Mouse (Mus musculus) adrenal gland, adult (tissue): ENCODE results near the gene Agpat3.

Source experiments
- DNase-seq, 2 experiments: peaks; one replicate each; pipeline ENCODE4 v3.0.0; 2022 to 2023; ENCODE audit warnings: low spot score in 1 of 2; ENCODE audit not compliant: inconsistent age in 2 of 2

The Agpat3 gene

DNA sequence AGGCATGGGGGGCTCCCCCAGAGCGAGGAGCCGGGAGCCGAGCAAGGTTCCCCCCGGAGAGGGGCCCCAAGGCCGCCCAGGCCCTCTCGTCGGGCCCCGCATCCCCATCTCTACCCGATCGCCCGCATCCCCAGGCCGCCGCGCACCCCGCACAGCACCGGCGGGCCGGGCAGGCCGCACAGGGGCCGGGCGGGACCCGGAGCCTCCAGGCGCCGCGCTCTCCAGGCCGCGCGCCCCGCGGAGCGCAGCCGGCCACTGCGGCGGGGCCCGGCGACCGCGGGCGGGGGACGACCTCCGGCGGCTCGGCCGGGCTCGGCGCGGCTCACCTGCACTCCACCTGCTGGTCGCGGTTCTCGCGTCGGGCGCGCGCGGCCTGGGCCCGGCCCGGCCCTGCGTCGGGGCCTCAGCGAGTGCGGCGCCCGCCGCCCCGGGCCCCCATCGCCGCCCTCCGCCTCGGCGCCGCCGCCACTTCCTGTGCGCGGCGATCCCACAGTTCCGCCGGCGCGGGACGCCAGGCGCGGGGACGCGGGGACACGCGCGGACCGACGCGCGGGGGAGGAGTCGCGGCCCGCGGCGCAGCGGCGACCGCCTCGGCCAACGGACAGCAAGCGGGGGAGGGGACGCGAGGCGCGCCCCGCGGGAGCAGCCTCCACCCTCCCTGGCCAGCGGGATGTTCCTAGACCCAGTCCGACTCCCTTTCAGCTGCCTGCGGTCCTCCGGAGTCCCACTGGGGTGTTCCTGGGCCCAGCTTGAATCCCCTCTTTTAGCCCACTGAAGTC is at the start of gene Agpat3:
TSS of gene Agpat3 (minus strand) at position 603 of the 779 bp plus-strand sequence.
- peak; percentile 76 to 89 for DNase-seq

DNA sequence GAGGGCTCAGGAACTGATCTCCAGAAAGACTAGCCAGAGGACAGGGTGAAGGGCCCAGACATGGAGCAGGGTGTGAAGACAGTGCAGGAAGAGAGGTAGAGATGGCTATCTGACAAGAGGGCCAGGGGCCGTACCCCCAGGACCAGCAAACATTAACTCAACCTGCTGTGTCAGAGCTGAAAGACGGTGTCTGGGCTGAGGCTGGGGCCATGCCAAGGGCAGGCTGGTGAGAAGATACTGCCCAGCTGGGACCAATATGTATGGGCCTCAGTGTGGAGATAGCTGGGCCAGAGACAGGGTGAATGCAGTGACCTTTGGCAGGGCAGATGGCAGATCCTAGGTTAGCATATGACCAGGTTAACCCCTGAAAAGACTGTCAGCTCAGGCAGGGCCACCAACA is 48.8 kb upstream of the Agpat3 start:
- DNase-seq: no peak

DNA sequence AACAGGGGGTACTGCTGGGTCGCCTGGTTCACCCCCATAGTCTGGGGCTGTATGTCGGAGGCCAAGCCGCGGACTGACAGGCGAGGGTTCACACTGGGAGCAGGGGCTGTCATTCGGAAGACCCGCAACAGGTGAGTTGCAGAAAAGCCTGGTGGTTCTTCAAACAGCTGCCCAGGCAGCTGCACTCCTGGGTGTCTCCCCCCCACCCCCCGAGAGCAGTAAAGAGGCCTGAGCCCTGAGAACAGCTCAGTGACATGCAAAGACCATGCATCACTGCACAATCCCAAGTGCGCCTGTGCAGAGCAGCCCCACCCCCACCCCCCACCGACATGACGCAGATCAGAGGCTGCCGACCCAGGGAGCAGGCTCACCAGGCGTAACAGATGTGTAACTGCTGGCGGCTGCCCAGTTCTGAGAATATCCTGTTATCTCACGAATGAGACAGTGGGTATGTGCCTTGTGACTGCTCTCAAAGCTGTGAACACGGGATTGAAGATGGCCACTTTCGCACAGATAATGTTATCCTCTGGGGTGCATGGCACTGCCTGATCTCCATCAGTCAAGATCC is 46.9 kb upstream of the Agpat3 start:
- peak; percentile 79 to 85 for DNase-seq

DNA sequence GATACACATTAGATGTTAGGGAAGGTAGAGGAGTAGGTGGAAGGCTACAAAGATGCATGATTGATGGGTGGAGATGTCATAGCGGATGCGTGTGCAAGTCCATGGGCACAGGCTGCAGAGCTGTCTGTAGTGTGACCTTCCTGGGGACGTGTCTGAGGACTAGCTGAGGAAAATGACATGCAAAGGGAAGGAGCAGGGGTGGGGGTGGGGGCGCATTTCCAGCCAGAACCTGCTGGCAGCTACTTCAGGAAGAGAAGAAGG is 44.3 kb upstream of the Agpat3 start:
- no peak for DNase-seq

DNA sequence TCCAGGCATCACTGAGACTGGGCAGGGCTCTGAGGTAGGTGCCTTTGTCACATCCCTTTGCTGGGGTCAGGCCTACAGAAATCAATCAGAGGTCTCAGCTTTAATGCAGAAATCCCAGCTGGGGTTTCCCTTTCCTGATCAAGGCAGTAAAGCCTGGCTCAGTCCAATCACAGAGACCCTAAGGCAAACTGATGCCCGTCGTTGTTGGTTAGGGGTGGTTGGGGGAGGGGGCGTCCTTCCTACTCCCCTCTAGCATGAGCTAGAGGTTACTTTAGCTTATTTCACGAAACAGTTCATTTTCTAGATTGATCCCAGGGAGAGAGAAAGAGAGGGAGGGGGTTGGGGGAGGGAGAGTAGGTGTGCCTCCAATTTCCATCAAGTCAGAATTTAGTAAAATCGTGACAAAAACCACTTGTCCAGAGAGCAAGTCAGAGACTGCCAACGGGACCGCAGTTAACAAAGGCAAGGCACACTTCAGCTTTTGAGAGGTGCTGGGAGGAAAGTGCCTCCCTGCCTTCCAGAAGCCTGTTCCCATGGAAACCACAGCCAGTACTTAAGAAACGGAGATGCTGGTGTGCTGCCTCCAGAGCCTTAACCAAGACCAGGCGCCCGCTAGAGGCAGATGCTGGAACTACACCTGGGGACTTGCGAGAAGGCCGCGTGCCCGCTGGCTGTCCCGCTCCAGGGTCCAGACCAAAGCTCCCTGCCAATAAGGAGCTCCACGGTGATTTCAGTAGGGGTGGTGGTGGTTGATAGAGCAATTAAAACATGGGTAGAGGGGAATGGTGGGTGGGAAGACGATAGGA is 43.7 kb upstream of the Agpat3 start:
- peak; percentile 89 to 97 for DNase-seq

DNA sequence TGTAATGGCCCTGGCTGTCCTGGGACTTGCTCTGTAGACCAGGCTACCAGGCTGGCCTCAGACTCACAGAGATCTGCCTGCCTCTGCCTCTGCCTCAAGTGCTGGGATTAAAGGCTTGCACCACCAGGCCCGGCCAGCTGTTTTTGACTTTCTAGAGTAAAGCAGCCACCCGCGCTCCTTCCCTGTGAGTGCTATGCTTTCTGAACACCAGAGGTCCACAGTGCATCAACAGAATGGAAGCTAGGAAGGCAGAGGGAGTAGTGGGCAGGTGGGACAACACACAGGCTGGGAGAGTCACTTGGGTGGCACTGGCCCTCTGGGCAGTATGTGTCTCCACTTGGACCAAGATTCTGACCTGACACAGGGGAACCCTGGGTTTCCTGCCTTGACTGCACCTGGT is 43.1 kb upstream of the Agpat3 start:
- DNase-seq: no peak

DNA sequence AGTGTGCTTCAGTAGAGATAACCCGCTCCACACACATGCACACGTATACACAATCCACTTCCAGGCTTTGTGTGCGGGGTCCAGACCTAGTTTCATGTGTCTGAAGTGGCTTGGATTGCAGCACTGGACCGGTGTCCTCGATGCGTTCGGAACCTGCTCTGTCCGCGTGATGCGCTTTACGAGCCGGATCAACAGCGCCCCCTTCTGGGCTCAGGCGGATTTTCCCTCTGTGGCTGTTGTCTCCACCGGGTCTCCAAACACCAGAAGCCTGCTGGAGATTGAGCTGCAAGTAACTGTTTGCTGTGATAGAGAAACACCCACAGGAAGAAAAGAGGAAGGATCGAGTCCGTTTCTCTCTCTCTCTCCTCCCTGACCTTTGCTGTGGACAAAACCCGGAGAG is 39.8 kb upstream of the Agpat3 start:
- DNase-seq: peak; percentile 82 to 95

DNA sequence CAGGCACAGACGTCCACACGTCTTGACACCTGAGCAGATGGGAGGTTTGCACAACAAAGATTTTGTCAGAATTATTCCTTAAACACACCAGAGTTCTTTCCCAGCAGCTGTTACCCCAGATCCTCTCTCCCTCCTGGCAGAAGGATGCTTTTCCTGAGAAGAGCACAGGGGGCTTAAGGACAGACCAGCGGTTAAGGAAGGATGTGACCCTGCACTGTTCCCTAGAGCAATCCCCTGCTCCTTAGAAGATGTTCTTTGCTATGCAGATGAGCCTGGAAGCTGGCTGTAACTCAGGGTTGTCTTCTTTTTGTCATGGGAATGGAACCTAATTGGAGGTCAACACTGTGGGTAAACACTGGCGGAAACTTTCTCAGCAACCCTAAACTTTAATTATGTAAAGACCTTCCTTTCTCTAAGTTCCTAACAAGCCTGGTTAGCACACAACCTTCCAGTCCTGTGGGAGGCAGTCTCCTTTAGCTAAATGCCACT is 38.7 kb upstream of the Agpat3 start:
- no peak for DNase-seq

DNA sequence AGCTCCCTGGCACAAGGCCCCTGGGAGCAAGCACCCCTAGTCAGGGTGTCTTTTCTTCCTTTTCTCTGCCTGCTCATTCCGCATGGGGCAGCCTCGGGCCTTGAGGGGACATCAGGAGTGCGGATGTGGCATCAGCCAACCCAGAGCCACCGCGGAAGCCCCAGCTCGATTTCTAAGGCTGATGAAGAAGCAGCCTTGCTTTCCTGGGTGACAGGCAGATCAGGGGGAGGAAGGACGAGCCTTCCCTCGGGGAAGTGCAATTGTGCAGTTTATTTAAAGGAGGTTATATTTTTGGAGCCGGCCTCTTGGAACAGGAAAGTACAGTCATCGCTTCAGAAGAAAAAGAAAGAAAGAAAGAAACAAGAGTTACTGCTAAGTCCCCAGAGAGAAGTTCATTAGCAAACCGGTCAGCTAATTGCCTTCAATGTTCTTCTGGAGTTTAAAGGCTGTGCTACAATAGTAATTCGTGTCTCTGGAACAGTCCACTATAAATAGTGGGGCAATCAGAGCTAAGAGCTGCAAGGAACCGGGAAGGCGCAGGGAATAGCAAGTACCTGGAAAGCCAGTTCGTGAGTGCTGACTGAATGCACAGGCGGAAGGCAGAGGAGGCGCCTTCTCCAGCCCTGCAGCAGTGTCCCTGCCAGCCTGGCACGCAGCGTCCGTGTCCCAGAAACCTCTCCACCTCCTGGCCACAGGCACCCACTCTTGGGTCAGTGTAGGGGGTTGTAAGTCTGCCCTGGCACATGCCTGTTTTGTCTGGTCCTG is 36.1 kb upstream of the Agpat3 start:
- no peak for DNase-seq

DNA sequence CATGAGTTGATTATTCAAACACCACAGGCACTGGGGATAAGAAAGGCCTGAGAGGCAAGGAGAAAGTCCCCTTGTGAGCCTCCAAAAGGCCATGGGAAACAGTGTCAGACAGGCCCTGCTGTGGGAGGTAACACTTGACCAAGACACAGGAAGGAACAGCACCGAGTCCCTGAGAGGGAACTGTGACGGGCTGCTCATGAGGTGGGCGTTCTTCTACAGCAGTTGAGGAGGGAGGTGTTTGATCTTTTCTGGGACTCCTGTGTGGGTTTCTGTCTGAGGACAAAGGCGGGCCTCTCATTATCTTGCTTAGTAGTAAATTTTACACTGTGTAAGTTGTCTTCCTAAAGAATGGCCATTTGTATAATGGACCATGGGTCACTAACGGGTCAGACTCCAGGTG is 33.2 kb upstream of the Agpat3 start:
- DNase-seq: no peak

DNA sequence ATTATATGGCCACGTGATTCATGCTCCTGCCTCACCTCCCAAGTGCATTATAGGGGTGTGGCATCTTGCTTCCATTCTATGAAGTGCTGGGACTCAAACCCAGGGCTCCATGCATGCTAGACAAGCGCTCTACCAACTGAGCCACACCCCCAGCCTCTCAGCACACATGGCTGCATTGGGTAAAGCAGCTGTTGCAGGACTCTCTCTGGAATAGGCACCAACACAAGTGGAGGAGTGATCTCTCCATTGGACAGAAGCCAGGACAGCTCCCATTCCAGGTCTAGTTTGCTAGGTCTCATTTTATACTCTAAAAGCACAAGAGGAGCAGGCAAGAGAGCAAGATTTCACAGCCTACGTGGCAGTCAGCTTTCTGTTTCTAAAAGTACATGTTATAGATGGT is 31.3 kb upstream of the Agpat3 start:
- DNase-seq: no peak

DNA sequence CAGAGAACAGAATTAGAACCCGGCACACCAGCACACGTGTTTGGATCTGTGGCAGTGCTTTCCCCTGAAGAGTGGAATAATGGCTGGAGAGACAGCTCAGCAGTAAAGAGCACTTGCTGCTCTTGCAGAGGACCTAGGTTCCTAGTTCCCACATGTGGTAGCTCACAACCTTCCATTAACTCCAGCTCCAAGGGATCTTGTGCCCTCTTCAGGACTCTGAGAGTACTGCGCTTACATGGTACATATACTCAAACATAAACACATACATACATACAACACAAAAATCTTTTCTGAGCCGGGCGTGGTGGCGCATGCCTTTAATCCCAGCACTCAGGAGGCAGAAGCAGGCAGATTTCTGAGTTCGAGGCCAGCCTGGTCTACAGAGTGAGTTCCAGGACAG is 26.2 kb upstream of the Agpat3 start:
- no peak for DNase-seq

DNA sequence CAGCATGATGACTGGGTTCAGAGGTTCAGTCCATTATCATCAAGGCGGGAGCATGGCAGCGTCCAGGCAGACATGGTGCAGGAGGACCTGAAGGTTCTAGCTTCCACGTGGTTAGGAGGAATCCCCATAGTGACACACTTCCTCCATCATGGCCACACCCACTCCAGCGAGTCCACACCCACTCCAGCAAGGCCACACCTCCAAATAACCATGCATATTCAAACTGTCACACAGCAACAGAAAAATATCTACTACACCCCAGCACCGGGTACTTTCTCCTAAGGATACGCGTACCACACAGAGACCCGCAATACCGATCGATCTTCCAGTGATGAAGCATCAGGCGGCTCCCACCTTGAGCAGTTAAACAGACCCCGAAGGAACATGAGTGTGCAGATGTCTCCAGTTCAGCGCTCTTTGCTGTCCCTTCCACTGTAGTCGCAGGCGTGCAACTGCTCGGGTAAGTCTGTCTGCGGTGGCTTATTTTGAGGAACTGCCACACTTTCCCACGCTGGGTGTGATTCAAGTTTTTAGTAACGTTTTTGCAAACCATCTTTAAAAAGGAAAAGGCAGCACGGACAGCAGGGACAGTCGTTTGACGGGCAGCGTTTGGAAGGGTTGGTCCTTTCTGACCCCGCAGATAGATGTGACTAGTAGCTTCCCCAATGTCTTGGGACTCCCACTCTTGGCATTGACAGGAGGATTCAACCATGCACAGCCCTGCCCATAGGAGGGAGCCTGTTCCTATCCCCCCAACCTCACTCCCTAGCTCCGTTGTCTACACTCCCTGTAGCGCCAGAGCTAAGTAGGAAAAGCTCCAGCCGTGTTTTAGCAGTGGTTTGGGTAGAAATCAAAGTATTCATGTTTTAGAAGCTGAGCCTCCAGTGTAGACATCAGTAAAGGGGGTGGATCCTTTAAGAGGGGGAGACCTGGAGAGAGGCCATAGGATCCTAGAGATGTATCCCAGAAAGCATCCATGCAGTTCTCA is 20.7 kb upstream of the Agpat3 start:
- DNase-seq: no peak

DNA sequence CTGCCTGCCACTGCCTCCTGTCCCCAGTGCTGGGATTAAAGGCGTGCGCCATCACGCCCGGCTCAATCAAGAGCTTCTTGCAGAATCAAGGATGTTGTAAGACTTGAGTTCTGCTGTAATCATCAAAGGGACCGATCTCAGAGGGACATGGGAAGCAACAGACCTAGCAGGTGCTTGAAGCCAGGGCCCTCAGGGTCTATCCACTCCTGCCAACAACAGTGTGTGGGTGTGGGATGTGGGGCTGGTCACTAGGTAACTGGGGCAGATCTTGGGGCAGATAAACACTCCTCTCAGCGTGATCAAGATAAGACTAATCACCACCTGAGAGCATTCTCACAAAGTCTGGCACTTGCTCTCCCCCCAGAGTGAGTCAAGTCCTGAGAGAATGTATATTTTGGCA is 19.5 kb upstream of the Agpat3 start:
- no peak for DNase-seq

DNA sequence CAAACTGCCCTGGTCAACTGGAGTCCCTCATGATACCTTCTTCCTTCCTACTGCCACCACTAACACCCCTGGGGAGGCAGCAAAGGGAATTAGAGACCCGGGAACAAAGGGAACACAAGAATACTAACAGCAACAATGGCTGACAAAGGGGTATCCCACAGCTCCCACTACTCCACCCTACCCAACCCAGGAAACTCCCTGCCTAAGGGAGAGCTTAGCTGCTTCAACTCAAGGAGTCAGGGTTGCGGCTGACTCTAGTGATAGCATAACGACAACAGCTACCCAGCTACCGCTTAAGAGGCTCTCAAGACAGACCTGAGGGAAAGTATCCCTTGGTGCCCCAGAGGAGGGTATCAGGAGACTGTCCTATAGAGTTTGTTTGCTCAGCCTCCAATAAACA is 15.3 kb upstream of the Agpat3 start:
- DNase-seq: no peak

DNA sequence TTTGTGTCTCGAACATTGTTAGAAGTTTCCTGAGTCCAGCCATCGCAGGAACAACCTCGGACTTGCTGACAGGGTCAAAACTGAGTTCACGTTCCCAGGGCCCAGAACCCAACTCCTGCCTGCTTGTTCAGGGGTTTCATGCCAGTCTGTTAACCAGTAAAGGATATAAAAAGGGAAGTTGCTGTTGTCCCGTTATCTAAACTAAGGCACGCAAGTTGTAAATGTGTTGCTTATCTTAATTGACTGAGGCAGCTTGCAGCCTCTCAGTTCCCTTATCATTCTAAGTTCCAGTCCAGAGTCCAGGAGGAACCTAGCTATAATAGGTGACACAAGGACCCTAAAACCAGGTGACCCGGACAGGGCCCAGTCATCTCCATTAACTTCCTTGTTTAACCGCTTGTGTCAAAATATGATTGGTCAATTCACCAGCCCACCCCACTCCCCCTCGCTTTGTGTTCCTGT is 14.6 kb upstream of the Agpat3 start:
- DNase-seq: no peak

DNA sequence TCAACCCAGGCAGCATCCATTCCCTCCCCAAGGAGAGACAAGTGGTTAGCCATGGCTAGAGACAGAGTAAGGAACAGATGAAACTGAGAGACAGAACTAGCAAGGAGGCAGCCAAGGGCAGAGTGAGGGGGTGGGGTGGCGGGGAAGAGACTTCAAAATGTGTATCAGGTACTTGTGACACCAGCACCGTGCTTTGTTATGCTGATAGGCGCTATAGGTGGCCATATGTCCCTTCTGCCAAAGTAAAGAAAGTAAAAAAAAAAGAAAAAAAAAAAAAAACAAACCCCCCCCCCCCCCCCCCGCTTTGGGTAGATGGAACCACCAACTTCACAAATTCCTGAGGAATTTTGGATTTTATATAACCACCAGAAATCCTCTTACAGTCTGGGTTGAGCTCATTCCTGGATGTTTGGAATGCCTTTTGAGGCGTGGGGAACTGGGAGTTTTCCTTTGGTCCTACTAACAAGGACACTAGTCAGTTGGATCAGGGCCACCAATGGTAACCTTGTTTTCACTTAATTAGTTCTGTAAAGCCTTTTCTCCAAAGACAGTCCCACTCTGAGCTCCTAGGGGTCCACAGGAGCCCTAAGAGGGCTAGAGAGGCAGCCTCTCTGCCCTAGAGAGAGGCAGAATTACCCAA is 14.0 kb upstream of the Agpat3 start:
- DNase-seq: peak in 1 of 2 experiments; percentile 46

DNA sequence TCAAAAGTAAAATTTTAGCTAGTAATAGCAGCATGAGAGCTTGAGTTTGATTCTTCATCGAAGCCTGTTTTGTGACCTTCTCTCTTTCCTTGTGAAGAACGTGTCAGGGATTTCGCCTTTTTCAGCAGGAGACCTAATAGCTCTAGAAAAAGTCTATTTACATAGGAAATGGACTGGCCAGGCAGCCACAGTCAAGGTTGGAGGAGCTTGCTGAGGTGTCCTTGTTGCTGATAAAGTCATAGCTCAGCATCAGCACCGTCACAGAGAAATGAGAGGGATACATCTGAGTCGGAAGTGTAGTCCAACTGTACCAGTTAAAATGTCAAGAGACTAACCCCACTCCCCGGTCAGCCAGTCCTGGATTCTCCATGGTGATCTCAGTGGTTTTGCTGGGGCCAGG is 13.3 kb upstream of the Agpat3 start:
- no peak for DNase-seq

DNA sequence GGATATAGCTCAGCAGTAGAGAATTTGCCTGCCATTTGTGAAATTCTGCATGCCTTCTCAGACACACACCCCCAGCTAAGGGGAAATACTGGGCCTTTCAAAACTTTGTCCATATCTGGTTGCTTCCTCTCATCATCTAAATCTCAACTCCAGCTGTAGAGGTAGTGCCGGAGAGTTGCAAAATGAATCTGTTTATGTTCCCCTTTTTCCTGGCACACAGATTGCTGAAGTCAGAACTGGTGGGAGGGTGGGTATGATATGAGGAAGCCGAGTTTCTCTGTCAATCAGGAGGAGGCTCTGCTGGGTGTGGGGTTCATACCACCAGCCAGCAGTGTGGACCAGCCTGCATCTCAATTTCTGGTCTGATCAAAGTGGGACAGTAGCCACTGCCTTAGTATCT is 11.8 kb upstream of the Agpat3 start:
- DNase-seq: no peak

DNA sequence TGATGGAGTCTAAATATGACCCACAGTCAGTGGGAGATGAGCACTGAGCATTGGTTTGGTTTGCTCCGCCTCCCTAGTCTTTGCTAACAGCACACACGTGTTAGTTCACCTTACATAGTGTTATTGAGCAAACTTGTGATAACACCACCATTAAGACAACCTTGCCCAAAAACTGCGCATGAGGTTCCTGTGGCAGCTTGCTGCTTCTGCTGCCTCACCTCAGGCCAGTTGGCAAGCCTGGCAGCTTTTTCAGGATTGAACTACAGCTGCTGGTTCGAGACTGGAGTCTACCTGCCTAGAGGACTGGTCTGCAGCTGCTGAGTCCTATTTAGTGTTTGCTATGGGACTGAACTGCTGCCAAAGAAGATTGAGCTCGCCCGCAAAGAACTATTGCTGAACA is 11.1 kb upstream of the Agpat3 start:
- DNase-seq: no peak
